13 mouse cellular contexts compared by ENCODE assay signal in the genomic region with DNA sequence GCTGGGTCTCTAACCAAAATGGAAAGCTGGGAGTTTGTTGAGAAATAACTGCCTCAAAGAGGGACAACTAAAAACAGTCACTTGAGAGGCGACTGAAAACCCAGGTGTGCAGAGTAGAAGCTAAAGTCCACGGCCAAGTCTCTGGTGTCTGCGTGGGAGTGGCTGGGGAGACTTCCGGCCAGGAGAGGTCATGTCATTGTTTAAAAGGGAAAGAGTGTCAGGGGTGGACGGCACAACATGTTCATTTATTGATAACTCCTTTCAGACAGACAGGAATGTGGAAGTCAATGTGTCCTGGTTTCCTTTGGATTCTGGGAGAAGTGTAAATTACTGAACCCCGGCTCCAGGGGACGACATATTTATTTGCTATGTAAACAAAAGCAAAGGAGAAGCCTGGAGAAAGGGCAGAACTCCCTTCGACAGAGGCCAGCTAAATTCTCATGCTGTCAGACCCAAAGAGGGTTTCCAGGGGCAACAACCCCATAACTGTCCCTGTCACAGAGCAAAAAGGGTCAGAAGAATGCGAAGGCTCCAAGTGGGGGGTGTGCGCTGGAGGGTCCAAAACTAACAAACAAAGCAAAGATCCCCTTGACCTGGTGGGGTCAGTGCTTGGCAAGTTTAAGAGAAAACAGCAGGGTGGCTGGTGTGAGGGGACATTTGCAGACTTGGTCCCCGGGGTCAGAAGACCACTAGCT.
DNase-seq lines count a peak whose midpoint lies in the region; ATAC-seq and TF ChIP-seq lines count a peak whose summit lies in the region.
"Had no signal": no experiment of that assay in that cellular context is flagged by ENCODE, and none has a peak within 500 bp of the region (broad histone marks: within the 10 kb centered on the region; RNA-seq: fewer than 3 reads in every experiment).

No protein-coding gene starts in this region.

- peak overlapping the region; percentile 21; the same call in 1 of the 2 replicates for H3K27ac ChIP-seq in heart, adult 2 months
- peak overlapping the region; percentile 24 for H3K27ac ChIP-seq in liver, postnatal 0 days (ENCODE audit: low read depth)
- H3K27ac ChIP-seq in liver, embryonic 11.5 days (ENCODE audit: low read depth, low read length), result no peak overlapping the region; the same call in 1 of the 2 replicates
- H3K27ac ChIP-seq in kidney, embryonic 15.5 days, result peak overlapping the region; percentile 64
- 0 out of 2 replicates have a peak overlapping the region, but pooled peaks have one; percentile 9 for H3K27ac ChIP-seq in small intestine, adult 2 months (ENCODE audit: insufficient read depth, low read depth, low read length)
- H3K27ac ChIP-seq: liver, embryonic 14.5 days had no signal

- TF ChIP-seq CTCF in heart, adult 2 months (IDR thresholded peaks at IDR 0.05), result no peak
- TF ChIP-seq CTCF in liver, postnatal 0 days (IDR thresholded peaks at IDR 0.05; ENCODE audit: low read depth), result no peak
- no peak for TF ChIP-seq CTCF in small intestine, adult 2 months (IDR thresholded peaks at IDR 0.05; ENCODE audit: extremely low read depth, insufficient read length, insufficient replicate concordance, low read depth, low read length)

- H3K27me3 ChIP-seq in heart, adult 2 months (ENCODE audit: control insufficient read depth, insufficient read depth, low read length), result no peaks in the 10 kb centered on the region
- H3K27me3 ChIP-seq in liver, postnatal 0 days (ENCODE audit: insufficient read depth, low read length), result no peaks in the 10 kb centered on the region
- no peaks in the 10 kb centered on the region for H3K27me3 ChIP-seq in liver, embryonic 11.5 days (replicated peaks; ENCODE audit: control insufficient read depth, insufficient read depth, low read length)
- H3K27me3 ChIP-seq in kidney, embryonic 15.5 days, result no peaks in the 10 kb centered on the region
- no peaks in the 10 kb centered on the region for H3K27me3 ChIP-seq in small intestine, adult 2 months (ENCODE audit: control insufficient read depth, insufficient read depth, low read length)

- H3K36me3 ChIP-seq in heart, adult 2 months (ENCODE audit: control insufficient read depth, insufficient read depth, low read length), result peaks cover 4% of the 10 kb centered on the region
- peaks cover 11% of the 10 kb centered on the region; the same call in 1 of the 2 replicates for H3K36me3 ChIP-seq in liver, postnatal 0 days (replicated peaks; ENCODE audit: insufficient read depth, low read length)
- no peaks in the 10 kb centered on the region for H3K36me3 ChIP-seq in liver, embryonic 11.5 days (ENCODE audit: control insufficient read depth, insufficient read depth, low read length)
- peaks cover 32% of the 10 kb centered on the region for H3K36me3 ChIP-seq in kidney, embryonic 15.5 days
- peaks cover 4% of the 10 kb centered on the region; the same call in 1 of the 2 replicates for H3K36me3 ChIP-seq in small intestine, adult 2 months (ENCODE audit: control insufficient read depth, insufficient read depth, low read length)

- H3K9ac ChIP-seq in heart, adult 2 months (ENCODE audit: low read depth, low read length), result no peak overlapping the region
- no peak overlapping the region for H3K9ac ChIP-seq in liver, postnatal 0 days (replicated peaks)
- no peak overlapping the region for H3K9ac ChIP-seq in liver, embryonic 11.5 days (ENCODE audit: low read depth, low read length)
- H3K9ac ChIP-seq in kidney, embryonic 15.5 days, result no peak overlapping the region
- H3K9ac ChIP-seq: liver, embryonic 14.5 days had no signal

- 0 out of 2 replicates have a peak, but pooled peaks have one; percentile 29 for ATAC-seq in liver, postnatal 0 days
- no peak for ATAC-seq in liver, embryonic 11.5 days (replicated peaks; ENCODE audit: low FRiP score)
- ATAC-seq in kidney, embryonic 15.5 days (replicated peaks; ENCODE audit: low FRiP score), result peak; percentile 67
- ATAC-seq in inflammation-experienced regulatory T-cells, adult 6 months, result no peak

- no peak overlapping the region for H3K4me3 ChIP-seq in heart, adult 2 months
- no peak overlapping the region for H3K4me3 ChIP-seq in liver, postnatal 0 days (ENCODE audit: low read depth, low read length)
- H3K4me3 ChIP-seq in liver, embryonic 11.5 days (ENCODE audit: low read depth, low read length), result no peak overlapping the region
- no peak overlapping the region for H3K4me3 ChIP-seq in kidney, embryonic 15.5 days (replicated peaks)
- H3K4me3 ChIP-seq in small intestine, adult 2 months (ENCODE audit: low read depth, low read length), result no peak overlapping the region
- H3K4me3 ChIP-seq: myocyte had no signal

- TF ChIP-seq EP300 in heart, adult 2 months (IDR thresholded peaks at IDR 0.05; ENCODE audit: insufficient read depth, low read depth, low read length), result 0 out of 2 replicates have a peak, but pooled peaks have one; percentile 63
- TF ChIP-seq EP300 in liver, postnatal 0 days (IDR thresholded peaks at IDR 0.05; ENCODE audit: low read depth), result no peak

- no peaks in the 10 kb centered on the region for H3K9me3 ChIP-seq in liver, postnatal 0 days (ENCODE audit: low read length)
- no peaks in the 10 kb centered on the region for H3K9me3 ChIP-seq in liver, embryonic 11.5 days (ENCODE audit: control insufficient read depth, low read length)
- no peaks in the 10 kb centered on the region for H3K9me3 ChIP-seq in kidney, embryonic 15.5 days (replicated peaks)

- TF ChIP-seq POLR2A in heart, adult 2 months (IDR thresholded peaks at IDR 0.05; ENCODE audit: insufficient read depth, low read depth, low read length), result no peak
- no peak for TF ChIP-seq POLR2A in small intestine, adult 2 months (IDR thresholded peaks at IDR 0.05; ENCODE audit: low read depth, low read length)

- H3K4me1 ChIP-seq in heart, adult 2 months (ENCODE audit: control insufficient read depth, insufficient read depth, low read length), result peaks cover 5% of the 10 kb centered on the region
- peaks cover 18% of the 10 kb centered on the region for H3K4me1 ChIP-seq in liver, postnatal 0 days (ENCODE audit: insufficient read depth)
- peaks cover 6% of the 10 kb centered on the region for H3K4me1 ChIP-seq in liver, embryonic 11.5 days (replicated peaks; ENCODE audit: control insufficient read depth, insufficient read depth, low read length)
- peaks cover 40% of the 10 kb centered on the region for H3K4me1 ChIP-seq in kidney, embryonic 15.5 days
- H3K4me1 ChIP-seq in small intestine, adult 2 months (ENCODE audit: control insufficient read depth, insufficient read depth, insufficient read length, low read length), result peaks cover 16% of the 10 kb centered on the region; the same call in 1 of the 2 replicates

- DNase-seq in heart, adult 2 months, result no peak
- DNase-seq in heart, postnatal 25 days (ENCODE audit: low spot score), result no peak
- no peak for DNase-seq in liver, postnatal 0 days
- no peak for DNase-seq in liver, embryonic 11.5 days (ENCODE audit: low spot score)
- no peak for DNase-seq in spleen, adult 12 weeks (ENCODE audit: low spot score)
- DNase-seq: adrenal gland, postnatal 10 days; cerebellum, postnatal 14 days; gastrocnemius, postnatal 25 days had no signal

- H3K79me2 ChIP-seq in heart, adult 2 months (replicated peaks; ENCODE audit: control insufficient read depth, insufficient read depth, low read length), result no peaks in the 10 kb centered on the region

- 48% methylated on average over 11 of the region's 11 CpGs for WGBS in heart, adult 2 months
- 48% methylated on average over 11 of the region's 11 CpGs for WGBS in liver, postnatal 0 days (ENCODE audit: insufficient replicate concordance)
- 53% methylated on average over 11 of the region's 11 CpGs for WGBS in liver, embryonic 11.5 days
- WGBS in kidney, embryonic 15.5 days, result 17% methylated on average over 11 of the region's 11 CpGs
- WGBS in small intestine, adult 2 months, result 32% methylated on average over 11 of the region's 11 CpGs

- intact Hi-C loops in heart, adult 2 months (cut with DNase I), result no loop called here
- intact Hi-C loops in heart, postnatal 25 days (cut with DNase I), result no loop called here

- H3K4me2 ChIP-seq in liver, postnatal 0 days (ENCODE audit: low read depth, low read length), result no peak overlapping the region
- no peak overlapping the region for H3K4me2 ChIP-seq in liver, embryonic 11.5 days
- H3K4me2 ChIP-seq in kidney, embryonic 15.5 days, result 0 out of 2 replicates have a peak overlapping the region, but pooled peaks have one; percentile 4

Comparison
In these comparisons a context has a peak if more than half of its experiments do, and no peak if none do; other contexts are left out.
1. ATAC-seq: peak in liver, postnatal 0 days (single experiment) and kidney, embryonic 15.5 days (single experiment); none in liver, embryonic 11.5 days (single experiment) and inflammation-experienced regulatory T-cells, adult 6 months (single experiment).